Mouse (Mus musculus) adrenal gland, postnatal 10 days (tissue): ENCODE measurements around the gene Gm20792. TPM values are rescaled to one million over a fixed set of nuclear protein-coding genes. Genes with fewer than 3 reads are reported as not detected.
"Not testable (repeated sequence)": the region's sequence is repeated elsewhere in the genome, so short reads cannot be mapped to it uniquely, and the experiment has no call there.

Experiments
- DNase-seq: peaks from one replicate; pipeline ENCODE4 v3.0.0; 2021; ENCODE audit warnings: mixed read lengths
- long read RNA-seq, 2 experiments: library from polyadenylated mRNA; stranded (forward); transcript quantifications; one replicate each; pipeline ENCODE4 v2.0.0; 2021
- total RNA-seq, 2 experiments: library from RNA; stranded (reverse); gene quantifications; 2 replicates each; pipeline ENCODE4 v1.2.3; 2021

Gm20792 gene
- not detected for total RNA-seq
- long read RNA-seq, experiment 1: 0 reads
- long read RNA-seq, experiment 2: 0 reads

DNA sequence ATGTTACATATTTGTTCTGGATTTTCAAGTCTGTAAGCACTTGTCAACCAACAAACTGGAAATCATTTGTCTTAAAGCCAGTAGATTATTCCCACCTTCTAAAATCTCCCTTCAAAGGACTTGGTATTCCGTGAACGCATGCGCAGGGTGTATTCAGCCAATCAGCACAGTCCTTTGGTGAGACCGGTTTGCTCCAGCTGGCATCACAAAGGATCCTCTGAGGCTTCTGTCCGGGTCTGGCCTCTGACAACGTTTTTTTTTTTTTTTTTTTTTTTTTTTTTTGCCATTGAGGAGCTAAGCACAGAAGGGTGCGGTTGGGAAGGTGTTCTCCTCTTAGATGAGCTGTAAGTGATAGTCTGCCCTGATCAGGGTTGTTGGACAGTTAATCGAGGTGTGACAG lies at the start of gene Gm20792:
Gene Gm20792, plus strand, starts transcription at position 301 of the 400 bp plus-strand sequence.
- DNase-seq: not testable (repeated sequence)
